Mouse (Mus musculus) midbrain, embryonic 13.5 days (tissue): ENCODE data around the gene Defa22. TPM values are rescaled to one million over a fixed set of nuclear protein-coding genes. Genes with fewer than 3 reads are reported as not detected.
"Not testable (repeated sequence)": the region's sequence is repeated elsewhere in the genome, so short reads cannot be mapped to it uniquely, and the experiment has no call there.

Experiments used
- ATAC-seq: fragments of 200-750 bp; cut with Nextera tagmentation; 2 replicates; pipeline ENCODE4 v1.8.0; 2017; ENCODE audit warnings: mild to moderate bottlenecking, moderate TSS enrichment, moderate library complexity
- H3K27ac ChIP-seq: fragments of 300-500 bp; sonication (generic); 2 replicates; pipeline ENCODE4 v1.5.1; 2015; ENCODE audit warnings: inconsistent platforms, mild to moderate bottlenecking, moderate library complexity
- H3K27me3 ChIP-seq: fragments of 300-500 bp; sonication (generic); 2 replicates; pipeline ENCODE4 v1.6.1; 2015; ENCODE audit warnings: mild to moderate bottlenecking, inconsistent platforms
- H3K36me3 ChIP-seq: fragments of 300-500 bp; sonication (generic); 2 replicates; pipeline ENCODE4 v1.6.1; 2015; ENCODE audit warnings: mild to moderate bottlenecking, inconsistent platforms
- H3K4me1 ChIP-seq: fragments of 300-500 bp; sonication (generic); replicated peaks from 2 replicates; pipeline ENCODE4 v1.6.1; 2015; ENCODE audit warnings: inconsistent platforms
- H3K4me2 ChIP-seq: fragments of 300-500 bp; sonication (generic); replicated peaks from 2 replicates; pipeline ENCODE4 v1.6.1; 2015; ENCODE audit warnings: moderate library complexity, mild to moderate bottlenecking, inconsistent platforms
- H3K4me3 ChIP-seq: fragments of 300-500 bp; sonication (generic); replicated peaks from 2 replicates; pipeline ENCODE4 v1.5.1; 2015; ENCODE audit warnings: mild to moderate bottlenecking, inconsistent platforms
- H3K9ac ChIP-seq: fragments of 300-500 bp; sonication (generic); replicated peaks from 2 replicates; pipeline ENCODE4 v1.6.1; 2015; ENCODE audit warnings: mild to moderate bottlenecking, inconsistent platforms
- H3K9me3 ChIP-seq: fragments of 300-500 bp; sonication (generic); 2 replicates; pipeline ENCODE4 v1.6.1; 2016; ENCODE audit warnings: mild to moderate bottlenecking, inconsistent platforms
- WGBS: fragments of 180-500 bp; shearing (Covaris S2); methylation state at CpG from one replicate; pipeline ENCODE4 v1.1.7; 2015; 5-methylcytosine and 5-hydroxymethylcytosine counted together
- polyA plus RNA-seq: library from polyadenylated mRNA; unstranded; fragments of >200 nt; fragmentation: Nextera tagmentation; extraction: Ambion mirVana; gene quantifications from 2 replicates; pipeline ENCODE4 v1.2.1, GENCODE M21; 2015

The Defa22 gene
- polyA plus RNA-seq = not detected in 2 replicates

- no CpG with 5 or more reads among the region's 1 CpGs for WGBS
- H3K4me1 ChIP-seq, H3K27ac ChIP-seq, ATAC-seq, H3K9ac ChIP-seq, H3K4me2 ChIP-seq, H3K27me3 ChIP-seq, H3K36me3 ChIP-seq, H3K9me3 ChIP-seq, H3K4me3 ChIP-seq: not testable (repeated sequence)
Observed at GRCm38 (mm10) chr8:21161977-21162376, at the start of gene Defa22. Gene Defa22 (plus strand): TSS chr8:21162277.

GRCm38 (mm10) chr8:21134342-21134741 lies 27.7 kb upstream of the Defa22 start, which contains the start of gene Defa30:
Gene Defa30 (plus strand): TSS chr8:21134642.
- not testable (repeated sequence) for H3K9ac ChIP-seq, H3K9me3 ChIP-seq, ATAC-seq, H3K27ac ChIP-seq, H3K4me1 ChIP-seq, H3K36me3 ChIP-seq, H3K4me2 ChIP-seq, H3K4me3 ChIP-seq, H3K27me3 ChIP-seq
- WGBS = 57% methylated on average over 3 of the region's 3 CpGs

- H3K4me2 ChIP-seq, H3K9ac ChIP-seq, H3K4me1 ChIP-seq, H3K4me3 ChIP-seq, H3K36me3 ChIP-seq, H3K27ac ChIP-seq, ATAC-seq, H3K27me3 ChIP-seq, H3K9me3 ChIP-seq: not testable (repeated sequence)
- no CpG with 5 or more reads among the region's 1 CpGs for WGBS
Observed at GRCm38 (mm10) chr8:21191314-21191713, 29.2 kb downstream of the Defa22 start, which contains the start of gene Defa31. Gene Defa31 (plus strand): TSS chr8:21191614.

DNA sequence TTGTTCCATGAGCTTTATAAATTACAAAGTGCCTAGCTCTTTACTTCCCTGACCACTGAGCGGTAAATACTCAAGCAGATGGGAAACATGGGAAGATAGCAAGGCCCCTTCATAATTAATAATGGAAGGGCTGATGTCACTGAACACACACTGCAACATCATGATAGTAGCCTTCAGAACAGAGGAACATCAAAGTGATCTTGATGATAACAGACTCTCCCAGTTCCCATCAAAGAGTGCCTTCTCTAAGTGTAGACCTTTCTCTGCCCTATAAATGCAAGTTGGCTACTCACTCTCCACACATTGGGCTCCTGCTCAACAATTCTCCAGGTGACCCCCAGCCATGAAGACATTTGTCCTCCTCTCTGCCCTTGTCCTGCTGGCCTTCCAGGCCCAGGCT lies 39.2 kb downstream of the Defa22 start, which contains the start of gene Gm15293:
Gene Gm15293 (plus strand): TSS at position 301 of the 400 bp plus-strand sequence.
- not testable (repeated sequence) for H3K4me3 ChIP-seq, H3K9ac ChIP-seq, H3K9me3 ChIP-seq, H3K4me1 ChIP-seq, H3K36me3 ChIP-seq, H3K27ac ChIP-seq, H3K27me3 ChIP-seq, H3K4me2 ChIP-seq, ATAC-seq
- WGBS = no CpG with 5 or more reads among the region's 1 CpGs

Other genes with a start within 250 kb of the Defa22 start
- gene Gm6040, start 240.2 kb upstream of the Defa22 start, polyA plus RNA-seq = not detected in 2 replicates
- not detected in 2 replicates for gene AY761185, start 217.6 kb upstream of the Defa22 start, polyA plus RNA-seq
- gene Defa21, start 136.7 kb upstream of the Defa22 start, polyA plus RNA-seq = not detected in 2 replicates
- gene Defa23, start 107.2 kb upstream of the Defa22 start, polyA plus RNA-seq = not detected in 2 replicates
- gene Defa35, start 97.2 kb upstream of the Defa22 start, polyA plus RNA-seq = not detected in 2 replicates
- gene Defa25, start 77.8 kb upstream of the Defa22 start, polyA plus RNA-seq = not detected in 2 replicates
- not detected in 2 replicates for gene Gm14851, start 66.2 kb upstream of the Defa22 start, polyA plus RNA-seq
- gene Defa30, start 27.6 kb upstream of the Defa22 start, polyA plus RNA-seq = not detected in 2 replicates
- not detected in 2 replicates for gene Defa31, start 29.3 kb downstream of the Defa22 start, polyA plus RNA-seq
- not detected in 2 replicates for gene Gm15293, start 39.3 kb downstream of the Defa22 start, polyA plus RNA-seq
- gene Gm15292, start 87.5 kb downstream of the Defa22 start, polyA plus RNA-seq = not detected in 2 replicates
- gene Defa27, start 153.3 kb downstream of the Defa22 start, polyA plus RNA-seq = not detected in 2 replicates
- not detected in 2 replicates for gene Defa29, start 164.7 kb downstream of the Defa22 start, polyA plus RNA-seq
- gene Defa2, start 216.2 kb downstream of the Defa22 start, polyA plus RNA-seq = not detected in 2 replicates
- not detected in 2 replicates for gene Defa33, start 229.5 kb downstream of the Defa22 start, polyA plus RNA-seq